Mouse (Mus musculus) liver, adult 2 months (tissue): ENCODE measurements around the gene B830017H08Rik.

ENCODE experiments used
- CTCF ChIP-seq: fragments of 200-500 bp; IDR thresholded peaks from 2 replicates; pipeline ENCODE4 v1.5.1; 2011; ENCODE audit warnings: low read depth, low read length, control low read depth
- POLR2A ChIP-seq: fragments of 200-500 bp; IDR thresholded peaks from 2 replicates; pipeline ENCODE4 v1.6.1; 2011; ENCODE audit warnings: low read length, control low read depth; ENCODE audit not compliant: insufficient read depth; ENCODE audit errors: extremely low read depth

- TF ChIP-seq POLR2A (no peak), CTCF (no peak)
Observed at GRCm38 (mm10) chr16:17832821-17833220, at the start of gene B830017H08Rik.
